Mouse (Mus musculus): ENCODE results near the gene Tmem39b.
A peak's percentile ranks its signal among the peaks of the same experiment; 100 is the strongest.
"Not testable (repeated sequence)": the region's sequence is repeated elsewhere in the genome, so short reads cannot be mapped to it uniquely, and the experiment has no call there.

Tmem39b gene

GRCm38 (mm10) chr4:129696158-129696985 lies at the start of gene Tmem39b:
Gene Tmem39b (minus strand): TSS chr4:129696838.
- peak; percentile 89 for DNase-seq (ENCODE audit: low spot score)

- DNase-seq (ENCODE audit: low spot score): no peak
Measured at GRCm38 (mm10) chr4:129746106-129746505, 49.5 kb upstream of the Tmem39b start.

DNA sequence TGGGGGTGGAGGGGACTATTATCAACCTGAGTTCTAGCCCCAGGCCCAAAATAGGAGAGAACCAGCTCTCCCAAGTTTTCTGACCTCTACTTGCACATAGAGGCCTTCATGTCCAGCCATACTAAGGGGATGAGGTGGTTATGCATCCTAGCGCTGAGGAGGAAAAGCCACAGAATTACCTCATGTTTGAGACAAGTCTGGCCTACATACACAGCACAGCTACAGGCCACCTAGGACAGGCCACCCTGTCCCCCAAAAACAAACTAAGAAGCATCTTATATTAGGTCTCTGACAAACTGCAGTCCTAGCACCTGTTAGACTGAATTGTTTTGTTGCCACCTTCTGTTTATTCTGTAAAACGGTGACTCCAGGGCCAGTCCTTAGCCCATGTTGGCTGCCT lies 46.9 kb upstream of the Tmem39b start:
- DNase-seq (ENCODE audit: low spot score): peak; percentile 31

- peak; percentile 36 for DNase-seq (ENCODE audit: low spot score)
Measured at GRCm38 (mm10) chr4:129743010-129743390, 46.4 kb upstream of the Tmem39b start.

DNA sequence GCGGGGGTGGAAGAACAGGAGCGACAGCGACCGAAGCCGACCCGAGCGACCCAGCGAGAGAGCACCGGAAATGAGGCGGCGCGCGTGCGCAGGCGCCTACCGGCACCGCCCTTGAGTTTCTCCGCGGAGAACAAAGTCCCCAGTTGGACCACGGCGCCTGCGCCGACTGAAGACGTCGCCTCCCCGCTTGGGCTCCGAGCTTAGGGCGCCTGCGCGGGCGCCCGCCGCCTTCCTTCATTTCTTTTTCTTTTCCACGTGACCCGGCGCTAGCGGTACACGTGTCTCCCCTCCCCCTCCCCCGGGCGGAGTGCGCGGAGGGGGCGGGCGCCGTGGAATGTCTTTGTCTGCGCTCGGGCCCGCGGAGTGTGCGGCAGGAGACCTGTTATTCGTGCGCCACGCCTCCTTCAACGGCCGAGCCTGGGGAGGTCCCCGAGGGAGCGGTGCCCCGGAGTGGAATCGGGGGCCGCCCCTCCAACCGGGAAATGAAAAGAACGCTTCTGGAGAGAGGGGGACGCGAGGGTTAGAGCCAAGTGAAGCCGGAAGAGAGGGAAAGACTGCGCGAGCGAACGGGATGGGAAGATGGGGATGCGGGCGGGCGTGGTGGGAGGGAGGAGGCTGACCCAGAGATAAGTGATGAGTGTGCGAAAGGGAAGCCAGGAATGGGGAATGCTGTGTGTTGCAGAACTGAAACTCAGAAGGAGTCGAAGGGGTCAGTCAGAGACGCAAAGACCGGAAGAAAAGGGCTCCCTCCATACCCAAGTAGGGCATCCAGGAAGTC lies 45.8 kb upstream of the Tmem39b start, which contains the start of gene Khdrbs1:
Gene Khdrbs1, minus strand, starts transcription at position 72 of the 778 bp plus-strand sequence.
- DNase-seq (ENCODE audit: low spot score): peak; percentile 98

DNA sequence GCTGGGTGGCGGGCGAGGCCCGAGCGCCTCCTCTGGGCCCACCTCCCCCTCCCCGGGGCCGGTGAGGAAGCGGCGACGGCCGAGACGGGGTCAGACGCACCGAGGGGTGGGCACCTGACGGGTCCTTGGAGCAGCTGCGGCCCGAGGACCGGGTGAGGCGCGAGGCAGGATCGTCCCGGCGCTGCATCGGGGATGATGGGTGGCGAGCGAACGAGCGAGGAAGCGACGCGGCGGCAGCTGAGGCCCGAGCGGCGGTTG lies 45.3 kb upstream of the Tmem39b start:
- no peak for DNase-seq (ENCODE audit: low spot score)

DNA sequence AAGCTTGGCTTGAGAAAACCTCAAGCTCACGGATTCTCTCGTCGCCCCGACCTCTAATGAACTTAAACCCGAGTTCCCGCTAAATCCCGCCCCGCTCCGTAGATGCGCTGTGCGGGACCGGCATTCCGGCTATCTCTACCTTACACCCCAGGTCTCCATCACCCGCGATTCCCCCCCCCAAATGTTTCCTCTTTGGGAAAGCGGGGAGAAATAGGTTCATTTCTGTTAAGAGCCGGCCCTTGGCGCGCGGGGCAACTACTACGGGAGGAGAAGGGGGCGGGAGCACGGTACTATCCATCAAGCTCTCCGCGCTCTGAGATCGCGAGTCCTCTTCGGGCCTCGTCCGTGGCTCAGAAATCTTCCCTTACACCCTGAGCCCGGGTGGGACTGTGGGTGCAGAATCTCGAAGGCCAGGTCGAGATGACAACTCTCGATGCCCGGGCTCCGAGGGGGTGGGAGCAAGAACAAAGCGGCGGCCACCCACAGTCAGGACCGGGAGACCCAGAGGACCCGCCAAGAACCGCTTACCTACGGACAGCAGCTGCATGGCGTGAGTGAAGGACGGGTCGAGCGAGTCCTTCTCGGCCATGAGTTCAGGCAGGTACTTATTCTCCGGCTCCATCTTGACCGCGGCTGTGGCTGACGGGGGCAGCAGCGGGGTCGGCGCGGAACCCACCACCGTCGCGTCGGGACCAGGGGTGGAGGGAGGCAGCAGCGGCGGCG lies 44.8 kb upstream of the Tmem39b start:
- peak; percentile 68 for DNase-seq (ENCODE audit: low spot score)

DNA sequence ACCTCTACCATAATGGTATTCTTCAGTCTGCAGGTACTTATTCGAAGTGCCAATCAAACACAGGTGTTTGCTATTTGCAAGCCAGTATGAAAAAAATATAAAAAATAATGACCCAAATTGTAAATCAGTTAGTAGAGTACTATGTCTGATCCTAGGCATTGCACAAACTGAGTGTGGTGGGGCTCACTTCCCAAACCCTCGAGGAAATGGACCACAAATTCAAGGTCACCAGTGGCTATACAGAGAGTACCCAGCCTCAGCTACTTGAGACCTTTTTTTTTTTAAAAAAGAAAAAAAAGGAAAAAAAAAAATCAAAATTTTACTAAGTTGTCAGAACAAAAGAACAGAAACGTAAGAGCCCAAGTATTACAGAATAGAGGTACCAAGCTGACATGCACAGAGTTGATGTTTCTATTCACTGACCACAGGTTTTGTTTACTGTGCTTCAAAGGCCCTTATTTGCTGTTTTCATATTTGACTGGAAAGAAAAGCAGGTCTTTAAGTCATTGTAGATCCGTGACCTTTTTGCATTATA lies 42.5 kb upstream of the Tmem39b start:
- DNase-seq (ENCODE audit: low spot score): no peak

DNA sequence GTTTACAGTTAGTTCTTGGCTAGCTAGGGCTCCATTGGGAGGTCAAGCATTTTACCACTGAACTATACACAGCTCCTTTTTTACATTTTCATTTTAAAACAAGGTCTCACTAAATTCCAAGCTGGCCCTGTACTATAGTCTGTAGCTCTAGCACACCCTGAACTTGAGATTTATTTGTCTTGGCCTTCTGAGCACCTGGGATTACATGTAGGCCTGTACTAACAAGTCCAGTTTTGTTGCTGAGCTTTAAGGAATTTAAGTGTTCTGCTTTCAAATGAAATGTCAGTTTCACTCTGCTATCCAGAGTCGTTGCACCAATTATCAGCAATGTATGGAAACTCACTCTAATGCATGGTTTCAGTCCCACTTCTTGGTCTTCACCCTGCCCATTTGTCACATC lies 39.5 kb upstream of the Tmem39b start:
- DNase-seq (ENCODE audit: low spot score): no peak

DNA sequence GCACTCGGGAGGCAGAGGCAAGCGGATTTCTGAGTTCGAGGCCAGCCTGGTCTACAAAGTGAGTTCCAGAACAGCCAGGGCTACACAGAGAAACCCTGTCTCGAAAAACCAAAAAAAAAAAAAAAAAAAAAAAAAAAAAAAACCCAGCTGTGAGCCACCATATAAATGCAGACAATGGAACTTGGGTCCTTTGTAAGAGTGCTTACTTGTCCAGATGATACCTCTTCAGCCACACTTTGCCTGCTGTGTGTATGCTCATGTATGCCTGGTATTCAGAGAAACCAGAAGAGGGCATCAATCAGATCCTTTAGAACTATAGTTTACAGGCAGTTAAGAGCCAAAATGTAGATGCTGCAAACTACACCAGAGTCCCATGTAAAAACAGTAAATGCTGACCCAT lies 38.8 kb upstream of the Tmem39b start:
- DNase-seq (ENCODE audit: low spot score): not testable (repeated sequence)

DNA sequence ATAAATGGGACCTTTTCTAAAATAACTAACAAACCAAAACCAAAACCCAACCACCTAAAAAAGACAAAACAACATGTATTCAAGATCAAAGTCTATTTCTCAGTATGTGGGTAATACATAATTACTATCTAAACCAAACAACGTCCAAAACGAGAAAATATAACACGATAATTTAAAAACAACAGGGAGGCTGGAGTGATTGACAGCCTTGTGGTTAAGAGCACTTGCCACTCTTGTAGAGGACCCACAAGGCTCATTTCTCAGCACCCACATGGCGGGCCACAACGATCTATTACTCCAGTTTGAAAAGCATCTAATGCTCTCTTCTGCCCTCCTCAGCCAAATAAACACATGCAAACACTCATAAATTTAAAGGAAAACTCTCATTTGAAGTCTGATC lies 34.8 kb upstream of the Tmem39b start:
- no peak for DNase-seq (ENCODE audit: low spot score)

- DNase-seq (ENCODE audit: low spot score): no peak
Measured at GRCm38 (mm10) chr4:129716310-129716709, 19.7 kb upstream of the Tmem39b start.

- no peak for DNase-seq (ENCODE audit: low spot score)
Measured at GRCm38 (mm10) chr4:129709486-129710129, 13.0 kb upstream of the Tmem39b start.

DNA sequence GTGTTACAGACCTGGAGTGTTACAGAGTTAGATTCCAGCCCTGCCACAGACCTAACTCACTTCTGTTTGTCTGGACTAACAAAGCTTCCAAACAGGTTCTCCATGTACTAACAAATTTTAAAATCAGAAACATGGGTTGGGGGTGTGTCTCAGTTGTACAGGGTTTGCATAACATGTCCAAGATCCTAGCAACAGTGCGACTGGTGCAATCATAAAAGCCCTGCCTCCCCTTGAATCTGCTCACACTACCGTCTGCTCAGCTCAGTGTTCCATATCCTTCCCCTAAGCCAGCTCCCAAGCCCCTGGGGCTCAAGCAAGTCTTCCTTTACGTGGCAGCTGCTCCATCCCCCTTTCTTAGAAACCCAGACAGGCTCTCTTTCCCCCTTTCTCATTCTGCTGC lies 10.1 kb upstream of the Tmem39b start:
- DNase-seq (ENCODE audit: low spot score): no peak

DNA sequence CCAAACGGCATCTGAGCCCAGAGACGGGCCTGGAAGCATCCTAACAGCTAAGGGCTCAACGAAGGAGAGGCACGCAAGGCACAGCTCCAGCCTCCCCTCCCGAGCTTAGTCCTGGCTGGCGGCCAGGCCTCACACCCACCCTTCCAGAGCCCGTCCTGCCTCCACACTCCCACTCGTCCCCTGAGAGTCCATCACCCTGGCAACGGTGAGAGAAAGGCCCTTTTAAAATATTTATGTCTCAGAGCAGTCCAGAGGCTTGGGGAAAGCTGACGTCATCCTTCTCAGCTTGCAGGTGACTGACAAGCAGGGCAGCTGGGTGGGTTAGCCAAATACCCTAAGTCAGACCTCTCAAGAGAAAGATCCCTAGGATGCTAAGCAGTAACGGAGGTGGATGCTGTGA lies 5.8 kb upstream of the Tmem39b start:
- DNase-seq (ENCODE audit: low spot score): peak; percentile 91

- peak; percentile 88 for DNase-seq (ENCODE audit: low spot score)
Measured at GRCm38 (mm10) chr4:129701503-129702377, 5.1 kb upstream of the Tmem39b start.

- DNase-seq (ENCODE audit: low spot score): not testable (repeated sequence)
Measured at GRCm38 (mm10) chr4:129700661-129701060, 4.0 kb upstream of the Tmem39b start.

- DNase-seq (ENCODE audit: low spot score): no peak
Measured at GRCm38 (mm10) chr4:129700216-129700615, 3.6 kb upstream of the Tmem39b start.

GRCm38 (mm10) chr4:129697191-129697590 lies 553 bp upstream of the Tmem39b start:
- no peak for DNase-seq (ENCODE audit: low spot score)

- DNase-seq (ENCODE audit: low spot score): no peak
Measured at GRCm38 (mm10) chr4:129695815-129696157, 852 bp downstream of the Tmem39b start.

DNA sequence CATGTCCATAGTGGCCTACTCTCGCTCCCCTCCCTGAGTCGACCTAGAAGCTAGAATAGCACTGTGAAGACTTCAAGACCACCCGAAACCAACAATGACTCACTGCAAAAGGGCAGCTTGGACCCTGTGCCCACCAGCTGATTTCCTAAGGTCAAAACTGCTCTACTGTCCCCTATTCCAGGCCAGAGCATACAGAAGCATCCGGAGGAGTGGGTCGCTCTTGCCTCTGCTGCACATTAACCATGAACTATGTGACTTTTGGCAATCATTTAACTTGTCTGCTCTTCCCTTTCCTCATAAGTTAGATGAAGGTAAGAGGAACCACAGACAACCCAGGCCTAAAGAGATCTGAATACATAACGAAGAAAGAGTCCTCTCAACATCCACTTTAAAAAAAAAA lies 12.1 kb downstream of the Tmem39b start:
- DNase-seq (ENCODE audit: low spot score): no peak
